Mouse (Mus musculus) ovary, postnatal 10 days (tissue): ENCODE data around the gene Omt2b.
"Not testable (repeated sequence)": the region's sequence is repeated elsewhere in the genome, so short reads cannot be mapped to it uniquely, and the experiment has no call there.

Experiments used
- DNase-seq: peaks from one replicate; pipeline ENCODE4 v3.0.0; 2022; ENCODE audit warnings: low spot score

The Omt2b gene

DNA sequence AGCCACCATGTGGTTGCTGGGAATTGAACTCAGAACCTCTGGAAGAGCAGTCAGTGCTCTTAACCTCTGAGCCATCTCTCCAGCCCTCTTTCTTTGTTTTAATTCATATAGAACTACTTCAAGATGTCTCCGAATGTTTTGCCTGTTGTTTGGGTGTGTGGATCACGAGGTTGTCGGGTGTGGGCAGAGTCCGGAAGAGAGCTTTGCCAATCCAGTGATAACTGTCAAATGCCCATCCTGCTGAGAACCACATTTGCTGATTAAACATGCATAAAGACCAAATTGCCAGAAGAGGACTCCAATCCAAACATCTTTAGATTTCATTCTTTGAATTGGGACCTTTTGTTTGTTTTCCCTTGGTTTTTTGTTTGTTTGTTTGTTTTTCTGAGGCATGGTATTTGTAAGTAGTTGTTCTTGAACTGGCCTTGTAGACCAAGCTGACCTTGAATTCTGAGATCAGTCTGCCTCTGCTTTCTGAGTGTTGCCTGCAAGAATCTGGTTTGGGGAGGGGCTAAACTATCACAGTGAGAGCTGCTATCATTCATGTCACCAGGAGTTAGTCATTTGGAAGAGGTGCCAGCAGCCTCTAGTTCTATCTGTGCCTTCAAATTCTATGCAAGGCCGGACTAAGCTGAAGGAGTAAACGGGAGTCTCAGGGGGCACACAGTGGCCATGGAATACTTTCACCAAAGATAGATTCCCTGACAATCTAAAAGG is 24.3 kb downstream of the Omt2b start:
- DNase-seq, result no peak

DNA sequence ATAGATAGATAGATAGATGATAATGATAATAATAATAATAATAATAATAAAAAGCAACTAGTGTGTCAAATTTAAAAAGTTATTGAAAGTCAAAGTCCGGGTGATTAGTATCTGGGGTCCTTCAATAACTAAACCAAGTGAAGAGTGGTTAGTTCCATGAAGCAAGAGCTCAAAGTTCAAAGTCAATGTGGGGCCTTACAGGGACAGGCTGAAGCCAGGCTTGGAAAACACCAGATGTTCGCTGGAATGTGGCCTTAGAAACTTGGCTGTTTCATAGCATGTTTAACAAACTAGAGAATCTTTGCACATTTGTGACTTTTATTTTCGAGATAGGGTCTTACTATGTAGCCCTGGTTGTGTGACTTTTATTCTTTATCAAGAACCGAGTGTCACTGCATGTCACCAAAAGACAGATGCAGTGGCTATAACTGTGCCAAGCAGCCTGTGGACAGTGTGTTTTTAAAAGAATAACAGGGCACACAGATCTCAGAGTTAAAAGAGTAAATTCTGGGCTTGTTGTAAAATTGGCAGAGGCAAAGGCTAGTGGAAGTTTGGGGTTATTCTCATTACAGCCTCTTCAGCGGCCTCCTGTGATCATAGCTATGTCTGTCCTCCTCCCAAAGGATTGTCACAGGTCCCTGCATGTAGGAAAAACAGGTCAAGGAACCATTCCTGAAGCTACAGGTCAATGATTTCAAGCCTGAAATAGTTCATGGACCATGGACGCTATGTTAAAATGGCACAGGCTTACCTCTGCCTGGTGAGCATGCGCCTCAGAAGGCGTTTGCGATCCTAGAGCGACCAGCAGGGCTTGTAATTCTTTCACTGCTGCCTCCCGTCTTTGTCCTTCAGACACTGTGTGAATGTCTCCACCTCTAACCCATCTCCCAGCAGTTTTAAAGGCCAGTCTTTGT is 27.5 kb downstream of the Omt2b start:
- DNase-seq, result no peak

DNA sequence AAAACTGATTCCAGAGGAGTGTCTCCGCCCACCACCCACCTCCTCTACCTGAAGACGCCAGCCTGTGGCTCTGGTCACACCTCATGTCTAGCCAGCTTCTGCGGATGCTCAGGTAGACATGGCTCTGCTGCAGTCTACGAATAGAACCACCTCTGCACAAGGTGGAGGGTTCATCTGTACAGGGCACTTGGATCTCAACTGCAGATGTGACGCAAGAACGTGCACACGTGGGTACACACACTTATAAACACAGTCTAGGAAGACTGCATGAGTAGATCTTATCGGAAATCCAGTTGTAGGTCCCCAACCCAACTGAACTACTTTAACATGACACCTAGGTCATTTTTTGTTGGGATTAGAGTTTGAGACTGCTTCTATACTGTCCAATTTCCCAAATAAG is 28.2 kb downstream of the Omt2b start, which contains the start of gene Gsta2:
Gene Gsta2 (minus strand): TSS at position 178 of the 400 bp plus-strand sequence.
- DNase-seq, result no peak

DNA sequence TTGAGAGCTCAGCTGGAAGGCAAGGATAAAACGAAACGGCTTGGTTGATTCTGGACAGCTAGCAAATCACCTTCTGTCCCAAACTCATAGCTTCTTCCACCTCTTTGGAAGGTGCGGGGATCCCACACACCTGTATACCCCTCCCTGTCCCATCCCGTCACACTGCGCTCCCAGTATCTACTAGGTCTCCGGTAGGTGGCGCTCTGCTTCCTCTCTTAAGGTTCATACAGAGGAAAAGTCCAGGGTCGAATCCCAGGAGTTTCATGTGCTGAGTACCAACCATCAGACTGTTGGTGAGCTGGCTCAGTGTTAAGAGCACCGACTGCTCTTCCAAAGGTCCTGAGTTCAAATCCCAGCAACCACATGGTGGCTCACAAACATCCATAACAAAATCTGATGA is 30.7 kb downstream of the Omt2b start:
- DNase-seq, result no peak

DNA sequence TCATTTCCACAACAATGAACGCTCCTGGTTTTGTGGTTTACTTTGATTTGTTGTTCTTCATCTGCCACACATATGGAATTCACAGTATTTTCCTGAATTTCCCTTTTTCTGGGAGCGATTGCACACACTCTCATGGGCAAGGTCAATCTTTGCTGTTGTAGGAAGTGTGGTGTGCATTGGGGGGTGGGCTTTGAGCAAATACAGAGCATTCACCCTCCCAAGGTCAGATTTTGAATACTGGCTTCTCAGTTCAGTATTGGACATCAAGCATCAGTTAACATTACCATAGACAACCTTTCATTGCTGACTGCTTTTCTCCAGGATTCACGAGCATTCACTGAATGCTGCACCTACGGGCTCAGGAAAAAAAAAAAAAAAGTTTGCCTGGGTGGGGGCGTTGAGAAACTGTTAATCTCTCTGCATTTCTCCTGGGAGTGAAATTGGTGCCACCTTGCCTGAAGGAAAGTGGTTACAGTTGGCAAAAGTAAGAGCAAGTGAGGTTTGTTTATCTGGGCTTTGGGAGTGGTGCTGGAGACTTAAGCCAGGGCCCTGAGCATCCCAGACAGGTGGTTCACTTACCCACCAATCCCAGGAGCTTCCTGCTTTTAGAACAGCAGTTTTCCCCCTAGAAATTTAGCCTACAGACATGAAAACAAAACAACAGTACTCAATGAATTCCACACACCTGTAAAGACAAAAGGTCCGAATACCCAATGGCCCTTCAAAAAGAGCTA is 32.5 kb downstream of the Omt2b start:
- DNase-seq, result no peak

DNA sequence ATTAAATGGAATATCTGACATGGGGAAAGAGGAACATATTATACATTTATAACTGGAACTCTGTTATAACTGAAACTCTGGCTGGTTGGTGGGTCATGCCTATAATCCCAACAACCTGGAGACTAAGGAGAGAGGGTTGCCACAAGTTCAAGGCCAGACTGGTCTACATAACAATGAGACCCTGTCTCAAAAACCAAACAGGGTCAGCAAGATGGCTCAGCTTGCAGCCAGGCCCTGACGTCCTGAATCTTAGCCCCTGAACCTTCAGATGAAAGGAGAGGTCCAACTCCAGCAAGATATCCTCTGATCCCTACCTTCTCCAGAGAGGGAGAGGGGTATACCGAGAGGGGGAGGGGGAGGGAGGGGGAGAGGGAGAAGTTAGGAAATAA is 33.1 kb downstream of the Omt2b start:
- no peak for DNase-seq

DNA sequence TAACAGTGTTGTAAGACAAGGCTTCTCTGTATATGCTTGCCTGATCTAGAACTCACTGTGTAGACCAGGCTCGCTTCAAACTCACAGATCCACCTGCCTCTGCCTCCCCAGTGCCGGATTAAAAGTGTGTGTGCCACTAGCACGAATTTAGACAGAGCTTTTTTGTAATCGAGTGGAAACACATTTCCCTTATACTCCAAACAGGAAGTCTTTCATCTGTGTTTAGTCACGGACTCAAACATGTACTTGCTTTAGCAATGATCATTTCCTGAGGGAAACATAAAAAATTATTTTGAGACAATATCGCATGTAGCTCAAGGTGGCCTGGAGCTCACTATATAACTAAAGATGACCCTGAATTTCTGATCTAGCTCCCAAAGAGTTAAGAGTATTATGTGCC is 36.0 kb downstream of the Omt2b start:
- no peak for DNase-seq

DNA sequence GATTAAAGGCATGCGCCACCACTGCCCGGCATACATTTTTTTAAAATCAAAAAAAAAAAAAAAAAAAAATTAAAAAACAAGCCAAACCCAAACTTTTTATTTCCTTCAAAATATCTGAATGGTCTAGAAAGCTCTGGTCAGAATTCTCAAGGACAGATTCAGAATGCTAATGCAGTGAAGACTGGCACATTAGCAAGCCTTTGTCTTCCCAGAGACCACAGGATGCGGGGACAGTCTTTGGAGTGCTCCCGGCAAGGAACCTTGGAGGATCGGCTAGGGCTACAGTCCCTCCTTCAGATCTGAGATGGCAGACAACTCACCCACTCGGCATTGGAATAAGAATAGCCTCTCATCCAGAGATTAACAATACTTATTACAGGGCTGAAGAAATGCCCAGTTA is 37.3 kb downstream of the Omt2b start:
- no peak for DNase-seq

GRCm38 (mm10) chr9:78365850-78366544 is 38.6 kb downstream of the Omt2b start:
- DNase-seq, result no peak

DNA sequence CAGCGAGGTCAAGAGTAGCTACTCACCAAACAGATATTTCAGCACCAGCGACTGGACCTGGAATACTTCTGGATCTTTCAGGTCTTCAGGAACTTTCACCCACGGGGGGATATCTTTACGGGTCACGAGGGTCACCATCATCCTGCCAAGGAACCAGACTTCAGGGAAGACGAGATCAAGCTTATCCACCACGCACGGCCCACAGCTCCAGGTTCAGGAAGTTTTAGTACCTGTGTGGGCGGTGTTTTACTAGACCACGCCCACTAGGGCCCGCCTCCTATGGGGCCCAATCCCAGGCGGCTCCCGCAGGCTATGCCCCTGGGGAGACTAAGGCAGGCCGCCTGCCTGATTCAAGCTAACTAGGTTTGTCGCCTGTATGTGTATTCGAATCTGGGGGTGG is 40.6 kb downstream of the Omt2b start, which contains the start of gene Dppa5a:
Gene Dppa5a (minus strand): TSS at position 219 of the 400 bp plus-strand sequence.
- DNase-seq, result not testable (repeated sequence)

- DNase-seq, result no peak
Measured at GRCm38 (mm10) chr9:78368671-78369293, 41.4 kb downstream of the Omt2b start.

DNA sequence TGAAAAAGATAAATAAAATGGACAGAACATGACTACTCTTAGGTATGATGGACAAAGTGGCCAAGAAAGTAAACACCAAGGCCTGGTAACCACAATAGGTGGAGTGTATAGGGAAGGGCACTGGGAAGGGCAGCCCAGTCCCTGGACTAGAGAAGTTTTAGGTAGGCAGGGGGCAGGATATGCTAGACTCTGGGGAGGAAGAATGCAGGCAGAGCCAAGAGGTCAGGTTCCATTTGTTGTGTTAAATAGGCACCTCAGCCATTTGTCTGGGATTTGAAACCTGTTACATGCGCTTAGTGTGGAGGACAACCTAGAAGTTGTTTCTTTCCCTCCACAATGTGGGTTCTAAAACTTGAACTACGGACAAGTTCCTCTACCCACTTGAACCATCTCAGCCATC is 42.0 kb downstream of the Omt2b start:
- no peak for DNase-seq

- no peak for DNase-seq
Measured at GRCm38 (mm10) chr9:78369786-78370185, 42.4 kb downstream of the Omt2b start.

DNA sequence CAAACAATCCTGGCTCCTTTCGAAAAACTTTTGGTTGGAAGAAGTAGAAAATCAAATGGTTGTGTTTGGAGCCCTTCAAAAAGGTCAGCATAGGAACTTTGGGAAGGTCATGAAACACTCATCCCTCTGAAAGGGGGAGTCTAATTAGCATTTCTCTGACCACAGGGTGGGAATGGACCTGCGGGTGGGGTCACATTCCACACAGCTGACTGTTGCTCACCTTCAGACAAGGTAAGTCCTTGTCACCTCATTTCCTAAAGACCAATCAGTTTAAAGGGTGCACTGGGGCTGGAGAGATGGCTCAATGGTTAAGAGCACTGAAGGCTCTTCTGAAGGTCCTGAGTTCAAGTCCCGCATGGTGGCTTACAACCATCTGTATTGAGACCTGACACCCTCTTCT is 44.1 kb downstream of the Omt2b start:
- DNase-seq, result no peak

DNA sequence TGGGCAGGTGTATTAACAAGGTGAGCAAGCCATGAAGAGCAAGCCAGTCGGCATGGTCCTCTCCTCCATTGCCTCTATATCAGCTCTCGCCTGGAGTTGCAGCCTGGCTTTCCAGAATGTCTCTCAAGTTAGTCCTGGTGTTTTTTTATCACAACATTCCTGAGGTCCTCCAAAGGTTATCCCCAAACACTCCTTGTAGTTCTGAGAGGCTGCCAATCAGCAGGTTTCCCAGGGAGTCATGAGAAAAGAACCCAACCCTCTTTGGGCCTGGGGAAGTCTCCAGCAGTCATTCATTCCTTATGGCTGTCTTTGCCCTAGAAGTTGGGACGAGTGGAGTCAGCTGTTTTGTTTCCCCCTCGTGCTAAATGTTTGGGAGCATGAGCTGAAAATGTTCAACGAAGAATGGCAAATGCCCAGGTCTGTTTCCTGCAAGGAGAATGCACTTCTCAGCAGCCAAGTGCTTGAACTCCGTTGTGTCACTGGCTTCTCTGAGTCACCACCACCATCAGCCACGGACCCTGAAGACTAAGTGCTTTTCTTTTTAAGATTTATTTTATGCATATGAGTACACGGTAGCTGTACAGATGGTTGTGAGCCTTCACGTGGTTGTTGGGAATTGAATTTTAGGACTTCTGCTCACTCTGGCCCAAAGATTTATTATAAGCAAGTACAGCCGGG is 45.6 kb downstream of the Omt2b start:
- DNase-seq, result no peak

- no peak for DNase-seq
Measured at GRCm38 (mm10) chr9:78374397-78374796, 47.0 kb downstream of the Omt2b start.

GRCm38 (mm10) chr9:78374885-78375389 is 47.5 kb downstream of the Omt2b start:
- no peak for DNase-seq

DNA sequence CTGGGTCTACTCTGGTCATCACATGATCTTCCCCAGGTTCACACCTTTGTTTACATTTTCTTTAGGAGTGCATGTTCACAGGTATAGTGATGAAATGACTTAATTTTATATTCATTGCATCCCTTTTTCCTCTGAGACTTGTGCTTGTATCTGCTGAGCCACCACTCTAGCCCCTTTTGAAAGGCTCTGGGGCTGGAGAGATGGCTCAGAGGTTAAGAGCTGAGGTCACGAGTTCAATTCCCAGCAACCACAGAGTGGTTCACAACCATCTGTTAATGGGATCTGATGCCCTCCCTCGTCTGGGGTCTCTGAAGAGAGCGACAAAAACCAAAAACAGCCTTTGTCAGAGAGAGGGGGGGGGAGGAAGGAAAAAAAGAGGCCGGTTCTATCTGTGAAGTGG is 48.1 kb downstream of the Omt2b start:
- DNase-seq, result no peak

DNA sequence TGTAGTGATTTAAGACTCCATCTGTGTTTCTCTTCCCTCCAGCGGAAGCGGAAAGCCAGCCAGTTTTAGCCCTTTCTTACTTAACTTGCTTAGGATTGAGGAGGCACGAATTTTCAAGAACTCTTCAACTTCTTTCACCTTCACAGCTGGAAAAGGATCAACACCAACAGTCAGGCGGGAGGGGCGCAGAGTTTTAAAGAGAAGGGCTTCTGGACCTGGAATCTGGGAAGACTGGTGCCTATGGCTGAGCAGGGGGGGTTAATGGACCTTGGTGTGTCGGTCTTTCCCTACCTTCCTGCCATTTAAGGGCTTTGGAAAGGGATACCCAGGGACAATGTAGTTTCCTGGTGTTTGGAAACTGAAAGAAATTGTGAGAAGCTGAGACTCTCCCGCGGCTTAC is 50.2 kb downstream of the Omt2b start:
- DNase-seq, result no peak

DNA sequence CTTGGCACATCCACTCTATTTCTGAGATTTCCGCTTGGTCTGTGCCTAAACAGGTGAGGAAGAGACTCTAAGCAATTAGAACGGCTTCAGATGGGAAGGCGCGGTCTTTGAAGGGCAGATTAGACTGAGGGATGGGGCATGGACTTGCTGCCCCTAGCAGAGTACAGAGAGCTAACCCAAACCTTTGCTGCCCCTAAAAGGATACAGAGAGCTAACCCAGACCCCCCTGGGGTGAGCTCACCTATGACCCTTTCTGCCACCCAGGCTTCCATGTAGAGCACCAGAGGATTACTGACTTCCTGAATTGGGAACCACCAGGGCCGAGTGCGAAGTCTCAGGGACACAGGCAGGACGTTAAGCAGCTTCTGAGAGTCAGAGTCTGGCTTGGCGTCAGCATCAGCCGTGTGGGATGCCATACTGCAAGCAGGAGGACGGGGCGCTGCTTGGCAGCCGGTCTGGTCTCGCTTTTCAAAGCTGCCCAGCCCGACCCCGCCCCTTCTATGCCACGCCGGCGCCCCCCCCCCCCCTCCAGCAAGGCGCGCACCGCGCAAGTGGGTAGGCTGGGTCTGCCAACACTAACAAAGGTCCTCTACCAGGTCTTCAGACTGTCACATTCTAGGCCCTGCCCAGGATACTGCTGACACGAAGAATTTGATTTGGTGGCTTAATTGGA is 50.9 kb downstream of the Omt2b start, which contains the start of gene Ooep:
Gene Ooep (minus strand): TSS at position 613 of the 673 bp plus-strand sequence.
- DNase-seq, result no peak
